Mouse (Mus musculus) limb, embryonic 12.5 days (tissue): ENCODE measurements at regions not wholly inside any gene's neighbourhood (a gene's known extent, or its start where the extent isn't known, plus 50 kb on each side); places are given as distances from the start of the nearest gene placed in this dataset.
A peak's percentile ranks its signal among the peaks of the same experiment; 100 is the strongest.
"Not testable (repeated sequence)": the region's sequence is repeated elsewhere in the genome, so short reads cannot be mapped to it uniquely, and the experiment has no call there.

ENCODE experiments used
- ATAC-seq: fragments of 200-750 bp; cut with Nextera tagmentation; 2 replicates; pipeline ENCODE4 v1.8.0; 2017; ENCODE audit warnings: low read depth, moderate TSS enrichment; ENCODE audit not compliant: insufficient number of reproducible peaks, insufficient read depth, low FRiP score, low TSS enrichment
- H3K27ac ChIP-seq: fragments of 300-500 bp; sonication (generic); 2 replicates; pipeline ENCODE4 v1.5.1; 2016; ENCODE audit warnings: mild to moderate bottlenecking, moderate library complexity
- H3K27me3 ChIP-seq: fragments of 300-500 bp; sonication (generic); 2 replicates; pipeline ENCODE4 v1.6.1; 2016; ENCODE audit warnings: mild to moderate bottlenecking, moderate library complexity
- H3K36me3 ChIP-seq: fragments of 300-500 bp; sonication (generic); 2 replicates; pipeline ENCODE4 v1.6.1; 2016; ENCODE audit warnings: mild to moderate bottlenecking, moderate library complexity
- H3K4me1 ChIP-seq: fragments of 300-500 bp; sonication (generic); replicated peaks from 2 replicates; pipeline ENCODE4 v1.6.1; 2016
- H3K4me2 ChIP-seq: fragments of 300-500 bp; sonication (generic); 2 replicates; pipeline ENCODE4 v1.6.1; 2016; ENCODE audit warnings: mild to moderate bottlenecking, moderate library complexity
- H3K4me3 ChIP-seq: fragments of 300-500 bp; sonication (generic); replicated peaks from 2 replicates; pipeline ENCODE4 v1.5.1; 2016; ENCODE audit warnings: mild to moderate bottlenecking
- H3K9ac ChIP-seq: fragments of 300-500 bp; sonication (generic); replicated peaks from 2 replicates; pipeline ENCODE4 v1.6.1; 2016; ENCODE audit warnings: mild to moderate bottlenecking, moderate library complexity
- H3K9me3 ChIP-seq: fragments of 300-500 bp; sonication (generic); 2 replicates; pipeline ENCODE4 v1.6.1; 2016; ENCODE audit warnings: mild to moderate bottlenecking, moderate library complexity
- WGBS: fragments of 180-500 bp; shearing (Covaris S2); methylation state at CpG from one replicate; pipeline ENCODE4 v1.1.7; 2016; 5-methylcytosine and 5-hydroxymethylcytosine counted together

DNA sequence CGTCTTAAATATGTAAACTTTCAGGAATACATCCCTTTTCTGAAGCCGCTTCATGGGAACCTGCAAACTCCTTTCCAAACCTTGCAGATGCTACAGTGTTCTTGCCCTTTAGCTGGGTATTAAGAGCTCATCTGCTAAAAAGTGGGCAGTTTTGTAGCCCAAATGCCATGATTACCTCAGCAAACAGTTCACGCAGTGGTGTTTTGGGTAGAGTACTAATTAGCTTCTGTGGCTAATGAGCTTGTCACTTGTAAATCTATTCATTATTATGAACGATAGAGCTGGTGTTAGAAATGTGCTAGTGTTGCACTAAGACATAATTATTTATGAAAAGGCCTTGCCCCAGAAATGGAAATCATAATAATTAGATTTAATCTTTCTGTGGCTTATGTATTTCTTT lies 506.1 kb upstream of the Ccng1 start:
- no peaks in the 10 kb centered on the region for H3K27me3 ChIP-seq
- ATAC-seq, result no peak
- peaks cover 5% of the 10 kb centered on the region; the same call in 1 of the 2 replicates for H3K4me1 ChIP-seq
- H3K27ac ChIP-seq, result no peak overlapping the region
- H3K9ac ChIP-seq, result no peak overlapping the region
- H3K9me3 ChIP-seq, result no peaks in the 10 kb centered on the region
- H3K4me2 ChIP-seq, result no peak overlapping the region
- WGBS, result 63% methylated on average over 4 of the region's 4 CpGs
- no peaks in the 10 kb centered on the region for H3K36me3 ChIP-seq
- no peak overlapping the region for H3K4me3 ChIP-seq

DNA sequence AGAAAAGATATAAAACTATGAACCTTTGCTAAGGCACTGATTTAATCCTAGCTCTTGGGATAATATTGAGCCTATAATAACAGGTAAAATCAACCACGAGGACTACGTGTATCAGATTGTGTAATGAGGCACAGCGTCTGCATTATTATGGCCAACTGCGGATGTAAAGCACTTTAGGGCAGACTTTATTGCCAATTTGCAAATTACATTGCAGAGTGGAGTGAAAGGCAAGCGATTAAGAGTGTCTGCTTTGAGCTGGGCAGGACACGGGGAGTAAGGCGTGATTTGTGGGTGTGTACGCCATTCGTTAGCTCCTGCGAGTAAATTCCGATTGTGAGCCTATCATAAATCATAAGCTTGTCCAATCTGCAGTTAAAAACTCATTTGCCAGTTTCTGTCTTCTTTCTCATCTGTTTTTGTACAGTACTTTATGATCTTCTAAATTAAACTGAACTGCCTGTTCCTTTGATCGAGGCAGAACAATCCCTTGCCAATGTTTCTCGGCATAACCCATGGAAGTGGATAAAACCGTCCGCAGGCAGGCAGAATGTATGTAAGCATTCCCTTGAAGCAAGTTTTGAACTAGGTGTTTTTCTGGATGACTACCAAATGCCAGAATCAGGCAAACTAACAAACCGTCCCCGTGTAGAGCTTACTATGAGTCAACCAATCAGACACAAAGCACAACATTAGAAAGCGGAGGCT lies 505.0 kb upstream of the Ccng1 start:
- H3K4me3 ChIP-seq, result no peak overlapping the region
- 28% methylated on average over 18 of the region's 18 CpGs for WGBS

DNA sequence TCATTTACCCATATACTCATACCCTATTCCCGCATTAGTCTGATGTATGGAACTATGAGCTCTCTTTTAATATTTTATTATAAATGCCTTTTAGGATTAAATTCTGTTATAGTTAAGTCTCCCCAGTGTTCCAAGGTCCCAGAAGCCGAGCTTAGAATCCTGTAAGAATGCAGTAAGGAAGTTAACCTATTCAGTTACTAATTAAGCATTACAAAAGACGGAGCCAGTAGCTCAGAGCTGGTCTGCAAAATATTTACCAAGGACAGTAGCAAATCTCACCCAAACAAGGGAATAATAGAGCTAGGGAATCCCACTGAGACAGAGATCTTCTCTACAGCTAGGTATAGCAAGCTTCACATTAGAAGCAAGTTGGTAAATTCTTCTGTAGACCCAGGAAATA lies 459.4 kb upstream of the Ccng1 start:
- not testable (repeated sequence) for H3K9me3 ChIP-seq, H3K27ac ChIP-seq, H3K36me3 ChIP-seq, H3K4me2 ChIP-seq, ATAC-seq, H3K4me3 ChIP-seq, H3K4me1 ChIP-seq, H3K9ac ChIP-seq, H3K27me3 ChIP-seq
- 62% methylated on average over 3 of the region's 3 CpGs for WGBS

More for the DNA sequence above, 505.0 kb upstream of the Ccng1 start:
- Histone ChIP-seq H3K4me1 (peaks cover 5% of the 10 kb centered on the region; the same call in 1 of the 2 replicates), H3K27me3 (no peaks in the 10 kb centered on the region), H3K4me2 (peak overlapping the region; percentile 43), H3K27ac (peak overlapping the region; percentile 23; the same call in 1 of the 2 replicates), H3K36me3 (no peaks in the 10 kb centered on the region), H3K9me3 (no peaks in the 10 kb centered on the region), H3K9ac (no peak overlapping the region)
- ATAC-seq, result no peak

DNA sequence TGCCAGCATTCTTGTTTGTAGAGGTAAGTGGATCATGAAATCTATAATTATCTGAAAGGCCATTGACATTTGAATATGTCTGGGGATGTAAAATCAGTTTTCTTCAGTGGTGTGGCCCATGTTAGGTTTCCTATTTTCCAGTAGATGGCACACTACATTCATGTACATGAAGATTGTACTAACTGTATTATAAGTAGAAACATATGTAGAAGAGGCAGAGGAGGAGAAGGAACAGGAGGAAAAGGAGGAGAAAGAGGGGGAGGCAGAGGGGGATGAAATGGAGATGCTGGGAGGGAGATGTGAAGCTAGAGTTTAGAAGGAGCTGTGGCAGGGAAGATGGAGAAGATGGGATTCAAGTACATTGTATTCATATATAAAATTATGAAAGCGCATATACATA lies 447.1 kb upstream of the Ccng1 start:
- Histone ChIP-seq H3K27ac (no peak overlapping the region), H3K4me1 (no peaks in the 10 kb centered on the region), H3K36me3 (no peaks in the 10 kb centered on the region), H3K4me2 (no peak overlapping the region), H3K9me3 (no peaks in the 10 kb centered on the region), H3K4me3 (no peak overlapping the region), H3K9ac (no peak overlapping the region), H3K27me3 (no peaks in the 10 kb centered on the region)
- 96% methylated on average over 1 of the region's 1 CpGs for WGBS
- peak; percentile 66; the same call in 1 of the 2 replicates for ATAC-seq

DNA sequence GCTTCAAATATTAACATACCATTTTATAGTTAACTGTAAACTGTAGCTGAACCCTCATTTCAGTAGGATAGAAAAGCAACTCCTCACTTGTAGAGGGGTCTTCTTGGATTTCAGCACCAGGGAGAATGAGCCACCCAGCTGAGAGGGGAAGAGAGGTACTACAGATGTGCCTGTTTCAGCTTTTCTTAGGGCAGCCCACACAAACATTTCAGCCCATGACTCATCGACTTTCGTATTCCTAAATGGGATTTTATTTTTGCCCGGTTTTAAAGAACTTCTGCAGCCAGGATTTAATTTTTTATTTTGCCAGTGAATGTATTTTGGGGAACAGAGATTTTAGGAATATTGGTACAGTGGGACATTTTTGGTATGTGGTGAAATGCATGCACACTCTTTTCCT lies 438.9 kb upstream of the Ccng1 start:
- H3K36me3 ChIP-seq, result no peaks in the 10 kb centered on the region
- no peaks in the 10 kb centered on the region for H3K27me3 ChIP-seq
- H3K9ac ChIP-seq, result no peak overlapping the region
- 81% methylated on average over 3 of the region's 3 CpGs for WGBS
- H3K4me3 ChIP-seq, result no peak overlapping the region
- H3K4me1 ChIP-seq, result no peaks in the 10 kb centered on the region
- H3K4me2 ChIP-seq, result no peak overlapping the region
- no peaks in the 10 kb centered on the region for H3K9me3 ChIP-seq
- H3K27ac ChIP-seq, result no peak overlapping the region
- no peak for ATAC-seq

DNA sequence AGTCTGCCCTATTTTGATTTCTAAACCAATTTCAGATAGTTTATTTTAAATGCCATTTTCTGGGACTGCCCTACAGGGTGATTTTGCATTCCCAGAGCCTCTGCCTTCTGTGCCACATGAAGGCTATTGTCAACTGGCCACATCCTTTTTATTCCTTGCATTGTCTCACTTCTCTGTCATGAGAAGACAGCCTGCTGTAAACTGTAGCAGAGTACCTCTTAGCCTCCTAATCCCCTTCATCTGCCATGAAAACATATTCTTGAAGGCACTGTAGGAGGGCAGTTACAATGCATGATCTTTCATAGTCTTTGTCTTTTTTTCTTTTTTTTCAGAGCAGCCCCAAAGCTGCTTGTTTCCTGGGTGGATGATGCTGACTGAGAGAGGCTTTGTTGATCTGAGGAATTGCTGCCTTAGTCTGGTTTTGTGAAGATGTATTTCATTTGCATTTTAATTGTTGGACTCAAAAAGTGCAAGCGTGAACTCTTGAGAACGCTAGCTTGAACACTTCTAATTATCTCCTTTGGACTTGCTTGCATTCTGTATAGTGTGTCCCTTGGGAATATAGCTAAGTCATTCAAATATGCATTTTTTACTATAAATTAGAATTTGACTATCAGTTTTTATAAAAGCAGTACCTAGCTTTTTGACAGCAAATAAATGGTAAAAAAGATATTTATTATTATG lies 405.5 kb upstream of the Ccng1 start:
- H3K27ac ChIP-seq, result no peak overlapping the region
- no peak overlapping the region for H3K4me2 ChIP-seq
- H3K36me3 ChIP-seq, result no peaks in the 10 kb centered on the region
- H3K27me3 ChIP-seq, result no peaks in the 10 kb centered on the region
- no peaks in the 10 kb centered on the region for H3K9me3 ChIP-seq
- WGBS, result 85% methylated on average over 2 of the region's 2 CpGs
- no peak for ATAC-seq
- H3K4me3 ChIP-seq, result no peak overlapping the region
- no peaks in the 10 kb centered on the region for H3K4me1 ChIP-seq
- H3K9ac ChIP-seq, result no peak overlapping the region

DNA sequence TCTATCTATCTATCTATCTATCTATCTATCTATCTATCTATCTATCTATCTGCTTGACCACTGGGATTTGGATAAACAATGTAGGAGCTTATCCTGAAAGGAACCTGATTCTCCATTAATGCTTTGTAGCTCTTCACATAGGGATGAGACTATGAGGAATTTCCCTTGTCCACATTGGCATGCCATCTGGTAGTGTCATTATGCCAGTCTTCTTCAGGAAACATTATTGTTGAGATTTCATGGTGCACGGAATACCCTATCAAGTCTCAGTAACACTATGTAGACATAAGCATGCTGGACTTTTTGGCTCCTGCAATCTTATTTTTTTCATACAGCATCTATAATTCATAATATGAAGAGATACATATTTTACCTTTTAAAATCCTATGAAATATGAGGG lies 404.8 kb upstream of the Ccng1 start:
- Histone ChIP-seq H3K36me3 (no peaks in the 10 kb centered on the region), H3K4me3 (no peak overlapping the region), H3K27ac (no peak overlapping the region), H3K9ac (no peak overlapping the region), H3K4me2 (no peak overlapping the region), H3K9me3 (no peaks in the 10 kb centered on the region), H3K27me3 (no peaks in the 10 kb centered on the region), H3K4me1 (no peaks in the 10 kb centered on the region)
- no peak for ATAC-seq
- WGBS, result 89% methylated on average over 1 of the region's 1 CpGs

DNA sequence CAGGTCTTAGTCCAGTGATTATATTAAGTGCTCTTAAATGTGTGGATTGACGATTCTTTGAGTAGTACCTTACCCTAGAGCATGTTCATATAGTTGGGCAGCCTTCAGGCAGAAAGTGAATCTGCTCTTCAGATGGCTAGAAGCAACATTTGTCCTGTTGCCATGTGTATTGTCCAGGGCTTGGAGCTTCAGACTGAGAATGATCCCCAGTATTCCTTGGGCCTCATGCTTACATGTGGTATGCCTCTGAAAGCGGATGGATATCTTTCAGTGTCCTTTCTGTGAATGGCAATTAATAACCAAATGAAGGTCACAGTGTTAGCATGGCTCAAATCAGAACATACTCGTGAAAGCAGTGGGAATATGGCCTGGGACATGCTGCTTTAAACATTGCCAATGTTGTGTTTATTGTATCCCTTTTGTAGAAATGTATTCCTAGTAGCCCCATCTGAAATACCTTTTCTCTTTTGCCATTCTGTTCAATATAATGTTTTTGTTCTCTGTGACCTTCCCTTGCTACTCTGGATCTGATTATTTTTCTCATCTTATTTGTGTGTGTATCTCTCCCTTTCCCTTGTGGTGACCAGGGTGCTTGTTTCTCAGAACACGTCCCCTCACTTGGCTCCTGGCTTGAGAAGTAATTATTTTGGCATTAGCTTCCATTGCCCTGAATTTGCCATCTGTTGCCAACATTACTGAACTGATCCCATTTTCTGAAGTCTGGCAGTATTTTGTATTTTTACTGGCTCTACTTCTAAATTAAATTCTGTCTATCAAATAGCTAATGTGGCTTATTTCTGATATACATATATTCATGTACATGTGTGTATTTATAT lies 403.9 kb upstream of the Ccng1 start:
- 71% methylated on average over 4 of the region's 4 CpGs for WGBS
- no peaks in the 10 kb centered on the region for H3K36me3 ChIP-seq
- no peak overlapping the region for H3K4me2 ChIP-seq
- H3K27ac ChIP-seq, result no peak overlapping the region
- no peak overlapping the region for H3K4me3 ChIP-seq
- no peak overlapping the region for H3K9ac ChIP-seq
- H3K4me1 ChIP-seq, result no peaks in the 10 kb centered on the region
- ATAC-seq, result no peak
- H3K27me3 ChIP-seq, result no peaks in the 10 kb centered on the region
- no peaks in the 10 kb centered on the region for H3K9me3 ChIP-seq

DNA sequence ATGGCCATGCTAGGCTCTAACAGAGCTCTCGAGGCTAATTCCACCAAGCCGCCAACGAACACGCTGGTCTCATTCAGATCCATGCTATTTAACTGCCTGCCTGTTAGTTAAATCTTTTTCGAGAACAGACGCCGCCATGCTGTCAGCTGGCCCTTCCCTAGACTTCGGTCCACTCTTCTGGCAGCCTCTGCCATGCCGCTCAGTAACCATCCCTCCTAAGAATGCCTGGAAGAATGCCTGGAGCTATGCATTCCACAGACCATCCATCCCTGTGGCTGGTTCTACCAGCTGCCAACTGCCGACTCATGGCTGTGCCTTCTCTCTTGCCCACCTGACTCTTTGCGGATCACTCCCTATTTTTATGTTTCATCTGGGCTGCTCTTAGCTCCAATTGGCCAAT lies 402.2 kb upstream of the Ccng1 start:
- Histone ChIP-seq H3K4me2 (no peak overlapping the region), H3K9me3 (no peaks in the 10 kb centered on the region), H3K27me3 (no peaks in the 10 kb centered on the region), H3K4me1 (no peaks in the 10 kb centered on the region), H3K9ac (no peak overlapping the region), H3K36me3 (no peaks in the 10 kb centered on the region), H3K27ac (no peak overlapping the region), H3K4me3 (no peak overlapping the region)
- 93% methylated on average over 11 of the region's 11 CpGs for WGBS
- no peak for ATAC-seq
